Mouse (Mus musculus): Measurements from ENCODE around the gene Slc17a8. TPM values are rescaled to one million over a fixed set of nuclear protein-coding genes. Genes with fewer than 3 reads are reported as not detected.

The Slc17a8 gene
- polyA plus RNA-seq (2015; fragmentation: Illumina TruSeq; extraction: RNeasy Lipid Tissue Mini Kit (QIAGEN cat#74804); ENCODE audit: insufficient read depth, low read depth, low replicate concordance): not detected

DNA sequence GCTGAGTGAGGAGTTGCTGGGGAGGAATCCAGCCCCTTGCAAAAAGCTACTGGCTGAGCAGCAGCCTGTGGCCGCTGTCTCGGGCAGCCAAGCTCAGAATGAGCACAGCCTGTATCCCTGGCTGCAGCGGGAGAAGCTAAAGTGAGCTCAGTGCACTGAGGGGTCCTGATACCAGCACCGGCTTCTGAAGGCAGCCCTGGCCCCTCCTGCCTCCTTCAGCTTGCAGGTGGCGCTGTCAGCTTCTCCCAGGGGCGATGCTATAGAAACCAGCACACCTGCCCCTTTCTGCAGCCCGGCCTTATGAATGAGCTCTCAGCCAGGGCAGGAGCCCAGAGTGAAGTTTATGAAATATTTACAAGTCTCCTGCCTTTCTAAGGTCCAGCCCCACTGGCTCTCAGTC lies at the start of gene Slc17a8:
Gene Slc17a8, minus strand, starts transcription at position 125 of the 400 bp plus-strand sequence.

DNA sequence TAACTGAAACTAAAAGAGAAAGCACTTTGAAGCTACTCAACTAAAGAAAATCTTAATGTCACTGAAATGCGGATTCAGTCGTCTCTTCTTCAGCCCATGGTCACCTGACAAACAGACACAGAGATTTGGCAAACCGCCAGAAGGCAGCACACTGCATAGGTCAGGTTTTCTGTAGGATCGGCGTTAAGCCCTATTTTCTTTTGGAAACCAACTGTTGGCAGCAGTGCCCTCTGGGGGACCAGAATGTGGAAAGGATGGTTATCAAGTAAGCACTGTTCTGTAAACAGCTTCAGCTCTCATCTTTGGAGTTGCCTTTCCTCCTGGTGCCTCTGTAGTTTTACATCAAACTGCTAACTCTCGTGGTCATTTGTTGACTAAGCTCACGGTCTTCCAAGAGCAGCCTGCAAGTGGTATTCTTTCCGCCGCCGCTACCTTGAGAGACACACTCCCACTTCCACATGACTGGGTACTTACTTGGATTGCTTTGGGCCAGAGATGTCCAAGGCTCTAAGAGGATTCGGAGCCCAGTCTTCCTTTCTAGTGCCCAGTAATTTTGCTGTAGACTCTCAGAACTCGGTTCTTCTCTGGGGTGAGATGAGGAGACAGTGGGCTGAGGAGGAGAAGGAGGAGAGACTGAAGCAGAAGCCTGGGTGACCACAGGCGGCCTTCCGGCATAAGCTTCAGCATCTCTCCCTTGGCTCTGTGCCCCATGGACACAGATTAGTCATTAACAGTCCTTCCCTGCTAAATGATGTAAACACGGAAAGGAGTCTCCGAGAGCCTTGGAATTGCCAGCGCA lies 87.9 kb downstream of the Slc17a8 start, which contains the start of gene Nr1h4:
Gene Nr1h4, minus strand, starts transcription at position 657 of the 799 bp plus-strand sequence.

Other genes starting within 250 kb of the Slc17a8 start
- gene Gas2l3, start 177.3 kb downstream of the Slc17a8 start, polyA plus RNA-seq (2015; fragmentation: Illumina TruSeq; extraction: RNeasy Lipid Tissue Mini Kit (QIAGEN cat#74804); ENCODE audit: insufficient read depth, low read depth, low replicate concordance): 0.13 TPM
- 6.4 TPM for gene Nr1h4, start 87.7 kb downstream of the Slc17a8 start, polyA plus RNA-seq (2015; fragmentation: Illumina TruSeq; extraction: RNeasy Lipid Tissue Mini Kit (QIAGEN cat#74804); ENCODE audit: insufficient read depth, low read depth, low replicate concordance)
- gene Scyl2, start 65.0 kb upstream of the Slc17a8 start, polyA plus RNA-seq (2015; fragmentation: Illumina TruSeq; extraction: RNeasy Lipid Tissue Mini Kit (QIAGEN cat#74804); ENCODE audit: insufficient read depth, low read depth, low replicate concordance): 4.2 TPM
- 1.3 TPM for gene Actr6, start 111.0 kb upstream of the Slc17a8 start, polyA plus RNA-seq (2015; fragmentation: Illumina TruSeq; extraction: RNeasy Lipid Tissue Mini Kit (QIAGEN cat#74804); ENCODE audit: insufficient read depth, low read depth, low replicate concordance)
- 9.4 TPM for gene Uhrf1bp1l, start 123.7 kb upstream of the Slc17a8 start, polyA plus RNA-seq (2015; fragmentation: Illumina TruSeq; extraction: RNeasy Lipid Tissue Mini Kit (QIAGEN cat#74804); ENCODE audit: insufficient read depth, low read depth, low replicate concordance)